Mouse (Mus musculus): Measurements from ENCODE around the gene Eps8l2.

DNA sequence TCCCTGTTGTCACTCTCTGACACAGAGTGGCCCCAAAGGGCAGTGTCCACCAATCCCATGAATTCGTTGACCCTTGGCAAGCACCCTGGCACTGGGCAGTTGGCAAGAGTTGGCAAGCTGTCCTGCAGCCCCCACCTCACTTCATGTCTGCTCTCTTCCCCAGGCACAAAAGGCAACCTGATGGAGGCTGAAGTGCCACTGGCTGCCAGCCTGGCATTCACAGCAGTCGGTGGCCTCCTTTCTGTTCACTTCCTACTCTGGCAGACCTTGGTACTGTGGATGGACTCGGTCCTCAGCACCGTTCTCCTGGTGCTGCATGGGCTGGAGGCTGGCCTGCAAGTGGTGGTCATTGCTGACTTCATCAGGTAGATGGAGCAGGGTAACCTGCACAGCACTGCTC lies 3.0 kb upstream of the Eps8l2 start:
- TF ChIP-seq CTCF (IDR thresholded peaks at IDR 0.05; ENCODE audit: control insufficient read depth, insufficient read depth, insufficient replicate concordance, low read depth, low read length) (no peak), POLR2A (IDR thresholded peaks at IDR 0.05; ENCODE audit: control insufficient read depth, low read depth, low read length) (no peak)
